Mouse (Mus musculus) small intestine, adult 2 months (tissue): ENCODE measurements around the gene Ces2f.

Experiments used
- CTCF ChIP-seq: fragments of 200-500 bp; IDR thresholded peaks from 2 replicates; pipeline ENCODE4 v1.5.1; 2012; ENCODE audit warnings: low read depth, mild to moderate bottlenecking, control low read depth, inconsistent platforms, low read length, moderate library complexity, mixed read lengths; ENCODE audit not compliant: insufficient replicate concordance, insufficient read length; ENCODE audit errors: extremely low read depth
- POLR2A ChIP-seq: fragments of 200-500 bp; IDR thresholded peaks from 2 replicates; pipeline ENCODE4 v1.6.1; 2012; ENCODE audit warnings: low read depth, mild to moderate bottlenecking, control low read depth, inconsistent platforms, low read length, moderate library complexity

DNA sequence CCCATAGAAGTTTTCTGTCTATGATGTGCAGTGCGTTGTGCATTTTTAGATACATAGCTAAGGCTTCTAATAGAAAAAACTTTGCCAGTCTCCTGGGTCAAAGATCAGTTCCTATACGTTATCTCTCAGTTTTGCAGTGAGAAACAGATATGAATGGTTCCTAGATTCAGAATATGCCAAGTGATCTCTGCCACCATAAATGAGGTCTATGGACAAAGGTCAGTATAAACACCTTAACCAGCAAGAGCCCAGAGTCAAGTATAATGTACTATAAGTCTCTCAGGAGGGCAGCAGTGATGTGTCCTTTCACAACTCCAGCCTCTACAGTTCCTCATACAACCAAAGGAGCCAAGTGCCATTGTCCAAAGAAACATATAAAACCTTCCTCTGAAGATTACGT is 19.9 kb upstream of the Ces2f start:
- no peak for TF ChIP-seq CTCF
- TF ChIP-seq POLR2A: no peak
